Mouse (Mus musculus) kidney, adult 2 months (tissue): ENCODE measurements around the gene Golga7b.

Experiments
- CTCF ChIP-seq: fragments of 200-500 bp; conservative IDR thresholded peaks from 2 replicates; pipeline ENCODE4 v1.5.1; 2011; ENCODE audit warnings: low read depth, mild to moderate bottlenecking, control low read depth, low read length, moderate library complexity, mixed read lengths; ENCODE audit not compliant: insufficient read depth, insufficient read length
- POLR2A ChIP-seq: fragments of 200-500 bp; IDR thresholded peaks from one replicate; pipeline ENCODE4 v1.6.1; 2011; ENCODE audit warnings: low read depth, low read length, control low read depth

GRCm38 (mm10) chr19:42317648-42318425 is 70.5 kb downstream of the Golga7b start:
- TF ChIP-seq CTCF (no peak), POLR2A (no peak)
